Mouse (Mus musculus) liver, adult 2 months (tissue): ENCODE measurements around the gene Uimc1. TPM values are rescaled to one million over a fixed set of nuclear protein-coding genes. Genes with fewer than 3 reads are reported as not detected.

Experiments
- DNase-seq: peaks from one replicate; pipeline ENCODE4 v3.0.0-alpha.2; 2011; ENCODE audit warnings: low read depth, low spot score; ENCODE audit errors: extremely low read depth
- H3K27ac ChIP-seq: fragments of 200-500 bp; replicated peaks from 2 replicates; pipeline ENCODE4 v1.5.1; 2012; ENCODE audit warnings: low read depth, mild to moderate bottlenecking, control low read depth, inconsistent platforms, low read length; ENCODE audit not compliant: insufficient read depth
- H3K27me3 ChIP-seq: fragments of 200-500 bp; 2 replicates; pipeline ENCODE4 v1.6.1; 2012; ENCODE audit warnings: mild to moderate bottlenecking, moderate library complexity, low read length, inconsistent platforms; ENCODE audit not compliant: control insufficient read depth, insufficient read depth
- H3K36me3 ChIP-seq: fragments of 200-500 bp; 2 replicates; pipeline ENCODE4 v1.6.1; 2012; ENCODE audit warnings: low read length, inconsistent platforms; ENCODE audit not compliant: control insufficient read depth, insufficient read depth
- H3K4me1 ChIP-seq: fragments of 200-500 bp; 2 replicates; pipeline ENCODE4 v1.6.1; 2011; ENCODE audit warnings: low read length; ENCODE audit not compliant: control insufficient read depth, insufficient read depth
- H3K4me3 ChIP-seq: fragments of 200-500 bp; 2 replicates; pipeline ENCODE4 v1.5.1; 2011; ENCODE audit warnings: low read depth, mild to moderate bottlenecking, control low read depth, low read length, moderate library complexity; ENCODE audit not compliant: insufficient read depth
- H3K79me2 ChIP-seq: fragments of 200-500 bp; 2 replicates; pipeline ENCODE4 v1.6.1; 2012; ENCODE audit warnings: inconsistent platforms, mild to moderate bottlenecking, low read length, moderate library complexity; ENCODE audit not compliant: control insufficient read depth, insufficient read depth
- H3K9ac ChIP-seq: fragments of 200-500 bp; 2 replicates; pipeline ENCODE4 v1.6.1; 2012; ENCODE audit warnings: low read depth, mild to moderate bottlenecking, control low read depth, inconsistent platforms, low read length
- CTCF ChIP-seq: fragments of 200-500 bp; IDR thresholded peaks from 2 replicates; pipeline ENCODE4 v1.5.1; 2011; ENCODE audit warnings: low read depth, low read length, control low read depth
- POLR2A ChIP-seq: fragments of 200-500 bp; IDR thresholded peaks from 2 replicates; pipeline ENCODE4 v1.6.1; 2011; ENCODE audit warnings: low read length, control low read depth; ENCODE audit not compliant: insufficient read depth; ENCODE audit errors: extremely low read depth
- WGBS: fragments of 180-500 bp; shearing (Covaris S2); methylation state at CpG from one replicate; pipeline ENCODE4 v1.1.7; 2018; 5-methylcytosine and 5-hydroxymethylcytosine counted together
- polyA plus RNA-seq: library from polyadenylated mRNA; depleted of rRNA; stranded (reverse); fragments of >200 nt; gene quantifications from 2 replicates; pipeline ENCODE4 v1.2.3, GENCODE M21; 2012
- total RNA-seq: library from RNA; depleted of rRNA; stranded (reverse); fragments of >200 nt; gene quantifications from 2 replicates; pipeline ENCODE4 v1.2.3, GENCODE M21; 2014

Gene Uimc1
- total and polyA plus RNA-seq, 2 experiments: 3.7 to 12.0 TPM

DNA sequence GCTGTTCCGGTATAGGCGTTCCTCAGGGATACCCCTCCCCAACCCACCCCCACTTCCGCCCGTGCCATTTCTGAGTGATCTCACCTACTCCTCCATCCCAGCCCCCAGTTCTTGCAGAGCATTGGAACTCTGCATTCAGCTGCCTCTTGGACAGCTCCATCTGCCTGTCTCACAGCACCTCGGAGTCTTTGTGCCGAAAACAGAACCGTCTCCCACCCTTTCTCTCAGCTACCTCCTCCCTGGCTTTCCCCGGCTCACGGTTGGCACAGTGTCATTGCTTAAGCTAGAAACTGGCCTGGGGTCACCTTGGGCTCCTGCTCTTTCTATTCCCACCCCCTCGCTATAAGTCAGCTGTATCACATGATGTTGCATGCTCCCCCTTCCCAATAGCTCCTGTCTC lies 99.7 kb downstream of the Uimc1 start:
- TF ChIP-seq CTCF (no peak), POLR2A (no peak)
- H3K27me3 ChIP-seq: no peaks in the 10 kb centered on the region
- H3K27ac ChIP-seq: no peak overlapping the region
- no peaks in the 10 kb centered on the region for H3K36me3 ChIP-seq
- no peak overlapping the region for H3K4me3 ChIP-seq
- H3K4me1 ChIP-seq: no peaks in the 10 kb centered on the region
- H3K9ac ChIP-seq: no peak overlapping the region
- 84% methylated on average over 10 of the region's 10 CpGs for WGBS
- DNase-seq: no peak
- H3K79me2 ChIP-seq: no peaks in the 10 kb centered on the region

DNA sequence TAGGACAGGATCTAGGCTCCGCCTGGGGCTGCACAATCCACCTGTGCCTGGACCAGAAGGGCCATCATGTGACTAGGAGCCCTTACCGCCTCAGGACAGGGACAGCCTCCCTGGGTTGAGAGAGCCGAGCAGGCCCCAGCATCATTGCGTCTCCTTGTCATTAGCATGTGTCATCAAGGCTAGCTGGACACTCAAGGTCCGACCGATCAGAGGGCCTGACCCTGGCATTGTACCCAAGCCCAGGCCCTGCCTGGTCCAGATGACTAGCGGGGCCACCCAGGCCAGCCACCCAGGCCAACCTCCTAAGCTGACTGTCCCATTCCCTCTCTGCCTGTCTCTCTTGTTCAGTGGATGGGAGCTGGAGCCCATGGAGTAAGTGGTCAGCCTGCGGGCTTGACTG lies 102.5 kb downstream of the Uimc1 start:
- Histone ChIP-seq H3K4me3 (no peak overlapping the region), H3K27ac (no peak overlapping the region), H3K79me2 (no peaks in the 10 kb centered on the region), H3K9ac (no peak overlapping the region), H3K4me1 (no peaks in the 10 kb centered on the region; the same call in 1 of the 2 replicates), H3K36me3 (no peaks in the 10 kb centered on the region), H3K27me3 (no peaks in the 10 kb centered on the region)
- 87% methylated on average over 8 of the region's 8 CpGs for WGBS
- DNase-seq: no peak
- TF ChIP-seq CTCF (no peak), POLR2A (no peak)

DNA sequence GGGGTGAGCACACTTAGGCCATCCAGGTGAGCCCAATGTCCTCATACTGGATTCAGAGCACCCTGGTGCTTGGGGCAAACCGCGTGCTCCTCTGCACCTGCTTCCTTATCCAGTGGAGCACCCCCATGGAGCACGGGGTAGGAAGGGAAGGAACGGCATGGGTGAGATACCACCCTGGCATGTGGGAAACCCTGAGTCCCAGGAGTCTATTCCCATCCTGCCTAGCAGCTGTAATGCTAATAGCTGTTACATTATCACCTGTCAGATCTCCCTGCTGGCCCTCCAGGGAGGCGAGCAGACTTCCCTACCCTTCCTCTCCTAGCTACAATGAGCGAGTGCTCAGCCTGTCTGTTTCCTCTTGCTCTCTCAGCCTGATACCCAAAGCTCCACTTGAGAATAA lies 104.9 kb downstream of the Uimc1 start:
- Histone ChIP-seq H3K27ac (no peak overlapping the region), H3K4me3 (no peak overlapping the region), H3K4me1 (no peaks in the 10 kb centered on the region; the same call in 1 of the 2 replicates), H3K79me2 (no peaks in the 10 kb centered on the region), H3K36me3 (no peaks in the 10 kb centered on the region), H3K9ac (no peak overlapping the region), H3K27me3 (no peaks in the 10 kb centered on the region)
- WGBS: 55% methylated on average over 6 of the region's 6 CpGs
- DNase-seq: no peak
- TF ChIP-seq CTCF (no peak), POLR2A (no peak)

DNA sequence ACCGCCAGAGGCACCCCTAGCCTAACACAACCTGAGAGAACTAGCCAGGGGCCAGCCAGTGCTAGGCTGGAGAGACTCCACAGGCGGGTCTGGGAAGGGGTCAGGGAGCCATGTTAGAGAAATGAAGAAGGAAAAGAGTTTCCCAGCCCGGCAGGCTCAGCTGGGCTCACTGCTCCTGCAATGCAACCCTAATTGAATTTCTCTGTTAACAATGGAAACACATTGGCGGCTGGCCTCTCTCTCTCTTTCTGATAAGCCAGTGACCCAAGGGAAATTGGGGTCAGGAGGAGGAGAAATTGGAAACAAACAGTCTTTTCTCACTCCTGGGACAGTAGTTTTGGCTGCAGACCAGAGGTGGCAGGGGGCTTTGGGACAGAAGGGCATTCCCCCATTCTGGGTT lies 105.5 kb downstream of the Uimc1 start:
- WGBS: 17% methylated on average over 4 of the region's 4 CpGs
- no peak for DNase-seq
- H3K4me1 ChIP-seq: no peaks in the 10 kb centered on the region; the same call in 1 of the 2 replicates
- H3K4me3 ChIP-seq: no peak overlapping the region
- H3K27ac ChIP-seq: no peak overlapping the region
- H3K9ac ChIP-seq: no peak overlapping the region
- no peaks in the 10 kb centered on the region for H3K79me2 ChIP-seq
- TF ChIP-seq POLR2A: no peak
- TF ChIP-seq CTCF: no peak
- no peaks in the 10 kb centered on the region for H3K36me3 ChIP-seq
- H3K27me3 ChIP-seq: no peaks in the 10 kb centered on the region

DNA sequence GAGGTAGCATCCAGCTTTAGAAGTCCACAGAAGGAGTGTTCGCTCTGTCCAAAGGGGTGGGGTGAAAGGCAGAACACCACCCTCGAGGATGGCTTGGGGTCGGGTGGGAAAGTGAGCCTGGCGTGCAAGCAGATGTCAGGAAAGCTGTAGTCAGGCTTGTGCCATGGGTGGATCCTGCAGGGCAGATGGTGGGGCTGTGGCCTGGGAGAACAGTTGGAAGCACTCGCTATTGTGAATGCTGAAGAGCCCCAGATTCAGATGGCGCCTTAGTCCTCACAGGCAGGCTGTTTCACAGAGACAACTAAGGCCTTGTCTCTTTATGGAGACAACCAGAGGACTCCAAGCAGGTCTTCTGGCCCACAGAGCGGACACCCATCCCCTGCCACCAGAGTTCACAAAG lies 107.9 kb downstream of the Uimc1 start:
- Histone ChIP-seq H3K4me3 (no peak overlapping the region), H3K79me2 (no peaks in the 10 kb centered on the region), H3K36me3 (no peaks in the 10 kb centered on the region), H3K9ac (no peak overlapping the region), H3K4me1 (no peaks in the 10 kb centered on the region; the same call in 1 of the 2 replicates), H3K27ac (no peak overlapping the region), H3K27me3 (no peaks in the 10 kb centered on the region)
- no peak for DNase-seq
- 87% methylated on average over 7 of the region's 7 CpGs for WGBS
- TF ChIP-seq POLR2A (no peak), CTCF (no peak)

DNA sequence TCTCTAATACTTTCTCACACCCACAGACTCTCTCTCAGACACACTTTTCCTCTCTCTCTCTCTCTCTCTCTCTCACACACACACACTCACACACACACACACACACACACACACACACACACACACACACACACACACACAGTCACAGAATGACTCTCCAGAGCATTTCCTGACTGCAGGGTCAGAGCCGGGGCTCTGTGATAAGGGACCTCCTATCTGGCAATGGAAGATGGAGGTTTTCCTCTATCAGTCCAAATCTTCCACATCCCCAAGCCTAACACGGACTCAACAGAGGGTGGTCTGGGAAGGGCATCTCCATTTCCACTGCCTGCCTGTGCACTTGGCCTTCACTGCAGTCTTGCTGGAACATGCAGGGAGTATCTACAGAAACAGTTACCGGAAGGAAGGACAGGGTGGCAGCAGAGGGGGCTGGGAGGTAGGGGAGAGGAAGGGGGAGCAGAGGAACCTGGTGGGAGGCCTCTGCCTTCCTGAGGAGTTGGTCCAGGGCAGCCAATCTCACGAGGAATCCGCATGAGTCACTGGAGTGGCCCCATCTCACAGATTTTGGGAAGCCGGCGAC lies 111.8 kb downstream of the Uimc1 start:
- DNase-seq: no peak
- Histone ChIP-seq H3K4me3 (no peak overlapping the region), H3K79me2 (no peaks in the 10 kb centered on the region), H3K27me3 (no peaks in the 10 kb centered on the region), H3K27ac (no peak overlapping the region), H3K9ac (no peak overlapping the region), H3K36me3 (no peaks in the 10 kb centered on the region), H3K4me1 (no peaks in the 10 kb centered on the region)
- WGBS: 39% methylated on average over 7 of the region's 7 CpGs
- TF ChIP-seq CTCF: no peak
- no peak for TF ChIP-seq POLR2A
